Mouse (Mus musculus): ENCODE measurements around the gene Insig1.

DNA sequence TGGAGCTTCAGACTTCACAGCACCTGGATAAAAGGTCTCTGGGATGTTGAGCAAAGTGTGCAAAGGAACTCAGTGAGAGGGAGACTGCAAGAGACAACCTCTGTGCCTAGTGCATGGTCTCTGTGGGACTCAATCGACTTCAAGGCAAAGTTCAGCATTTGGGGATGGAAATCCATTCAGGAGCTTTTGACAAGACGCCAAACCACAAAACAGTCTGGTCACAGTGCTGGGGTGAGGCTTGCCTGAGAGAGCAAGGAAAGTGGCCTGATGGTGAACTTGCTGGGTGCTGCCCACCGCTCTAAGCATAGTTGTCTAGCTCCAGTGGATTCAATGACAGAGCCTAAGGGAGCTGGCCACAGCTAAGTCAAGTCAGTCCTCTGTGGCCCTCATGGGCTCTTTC, 30.4 kb upstream of the Insig1 start:
- no peak for TF ChIP-seq CTCF (IDR thresholded peaks at IDR 0.05; ENCODE audit: extremely low read depth, insufficient read length, insufficient replicate concordance, low read depth, low read length)
- TF ChIP-seq POLR2A (IDR thresholded peaks at IDR 0.05; ENCODE audit: low read depth, low read length), result no peak
